Mouse (Mus musculus): ENCODE data around the gene Meltf.

GRCm38 (mm10) chr16:31934550-31935010 lies 56.0 kb downstream of the Meltf start:
- TF ChIP-seq CTCF (IDR thresholded peaks at IDR 0.05; ENCODE audit: low read depth): no peak
- TF ChIP-seq EP300 (IDR thresholded peaks at IDR 0.05; ENCODE audit: low read depth): no peak
